Mouse (Mus musculus) G1E (cell line): ENCODE results near the gene Dnah2. TPM values are rescaled to one million over a fixed set of nuclear protein-coding genes. Genes with fewer than 3 reads are reported as not detected.
A peak's percentile ranks its signal among the peaks of the same experiment; 100 is the strongest.

Source experiments
- ATAC-seq: 2 replicates; pipeline ENCODE4 v1.8.0; 2016; ENCODE audit warnings: mild to moderate bottlenecking; ENCODE audit not compliant: insufficient number of reproducible peaks, poor library complexity, low FRiP score, severe bottlenecking; ENCODE audit errors: extremely low read depth
- DNase-seq: peaks from one replicate; pipeline ENCODE4 v3.0.0; 2012; ENCODE audit warnings: low spot score
- H3K27me3 ChIP-seq: 2 replicates; pipeline ENCODE4 v1.6.1; 2012; ENCODE audit warnings: mild to moderate bottlenecking, low read length, inconsistent platforms; ENCODE audit not compliant: insufficient read depth
- H3K36me3 ChIP-seq: replicated peaks from 2 replicates; pipeline ENCODE3; 2012; ENCODE audit warnings: mild to moderate bottlenecking, inconsistent platforms
- H3K4me1 ChIP-seq: 2 replicates; pipeline ENCODE4 v1.6.1; 2012; ENCODE audit warnings: low read depth, low read length, inconsistent platforms, mixed read lengths; ENCODE audit not compliant: insufficient read depth
- H3K4me3 ChIP-seq: 2 replicates; pipeline ENCODE4 v1.5.1; 2012; ENCODE audit warnings: low read depth, mild to moderate bottlenecking, inconsistent platforms, low read length, moderate library complexity, mixed read lengths
- H3K9me3 ChIP-seq: replicated peaks from 2 replicates; pipeline ENCODE4 v1.6.1; 2012; ENCODE audit warnings: inconsistent platforms
- CTCF ChIP-seq: IDR thresholded peaks from 2 replicates; pipeline ENCODE4 v1.5.1; 2012; ENCODE audit warnings: low read depth, low read length, inconsistent platforms, mixed read lengths
- GATA1 ChIP-seq: IDR thresholded peaks from 2 replicates; pipeline ENCODE4 v1.6.1; 2012; ENCODE audit warnings: borderline replicate concordance, low read length, inconsistent platforms, mixed read lengths
- GATA2 ChIP-seq: IDR thresholded peaks from 2 replicates; pipeline ENCODE4 v1.6.1; 2012; ENCODE audit warnings: low read depth, low read length, inconsistent platforms, borderline replicate concordance
- POLR2AphosphoS5 ChIP-seq: IDR thresholded peaks from 2 replicates; pipeline ENCODE4 v1.6.1; 2012; ENCODE audit warnings: low read depth, low read length, inconsistent platforms; ENCODE audit not compliant: insufficient replicate concordance
- TAL1 ChIP-seq: conservative IDR thresholded peaks from 2 replicates; pipeline ENCODE4 v1.6.1; 2012; ENCODE audit warnings: low read depth, low read length, inconsistent platforms, mixed read lengths
- polyA plus RNA-seq: library from polyadenylated mRNA; stranded (reverse); fragments of >175 nt; gene quantifications from 2 replicates; pipeline ENCODE4 v1.2.3, GENCODE M21; 2012
- total RNA-seq, 2 experiments: library from RNA; stranded (forward) in 1 of 2; stranded (reverse) in 1 of 2; fragments of 200-1000 nt in 1 of 2; fragments of >200 nt in 1 of 2; fragmentation: Nextera tagmentation in 1 of 2; gene quantifications; 2 replicates each; pipeline ENCODE4 v1.2.3; 2014 to 2017

Gene Dnah2
- total and polyA plus RNA-seq, 3 experiments, result 0.13 to 2.6 (median 1.1) TPM

- Histone ChIP-seq H3K36me3 (no peaks in the 10 kb centered on the region), H3K27me3 (no peaks in the 10 kb centered on the region), H3K9me3 (no peaks in the 10 kb centered on the region), H3K4me3 (no peak overlapping the region; the same call in 1 of the 2 replicates), H3K4me1 (peaks cover 86% of the 10 kb centered on the region)
- TF ChIP-seq GATA2 (no peak), POLR2AphosphoS5 (no peak), GATA1 (no peak), TAL1 (no peak), CTCF (no peak)
- DNase-seq, result no peak
- ATAC-seq, result no peak
Observed at GRCm38 (mm10) chr11:69421131-69421977, 127.6 kb downstream of the Dnah2 start.

- H3K4me1 ChIP-seq, result peaks cover 79% of the 10 kb centered on the region
- H3K9me3 ChIP-seq, result no peaks in the 10 kb centered on the region
- no peak for ATAC-seq
- TF ChIP-seq TAL1, result no peak
- no peak for TF ChIP-seq GATA1
- H3K4me3 ChIP-seq, result peak overlapping the region; percentile 78; the same call in 1 of the 2 replicates
- no peaks in the 10 kb centered on the region for H3K27me3 ChIP-seq
- DNase-seq, result no peak
- no peaks in the 10 kb centered on the region for H3K36me3 ChIP-seq
Observed at GRCm38 (mm10) chr11:69420554-69421000, 128.3 kb downstream of the Dnah2 start.

- Histone ChIP-seq H3K27me3 (no peaks in the 10 kb centered on the region), H3K4me1 (peaks cover 80% of the 10 kb centered on the region), H3K4me3 (peak overlapping the region; percentile 78), H3K9me3 (no peaks in the 10 kb centered on the region), H3K36me3 (peaks cover 2% of the 10 kb centered on the region)
- ATAC-seq (0 out of 2 replicates have a peak, but pooled peaks have one; percentile 9), DNase-seq (peak; percentile 90)
- TF ChIP-seq CTCF, result no peak
- no peak for TF ChIP-seq POLR2AphosphoS5
- no peak; the same call in 1 of the 2 replicates for TF ChIP-seq TAL1
- no peak for TF ChIP-seq GATA1
- TF ChIP-seq GATA2, result no peak
Observed at GRCm38 (mm10) chr11:69419813-69420553, 128.9 kb downstream of the Dnah2 start.

GRCm38 (mm10) chr11:69419443-69419812 lies 129.5 kb downstream of the Dnah2 start:
- no peak for DNase-seq
- H3K36me3 ChIP-seq, result peaks cover 3% of the 10 kb centered on the region
- H3K4me1 ChIP-seq, result peaks cover 81% of the 10 kb centered on the region
- TF ChIP-seq CTCF, result no peak
- no peak for TF ChIP-seq POLR2AphosphoS5
- TF ChIP-seq GATA1, result no peak
- TF ChIP-seq GATA2, result no peak
- TF ChIP-seq TAL1, result no peak
- H3K9me3 ChIP-seq, result no peaks in the 10 kb centered on the region
- ATAC-seq, result no peak
- H3K27me3 ChIP-seq, result no peaks in the 10 kb centered on the region
- peak overlapping the region; percentile 78 for H3K4me3 ChIP-seq

- H3K9me3 ChIP-seq, result no peaks in the 10 kb centered on the region
- no peak for TF ChIP-seq CTCF
- TF ChIP-seq GATA1, result no peak
- TF ChIP-seq TAL1, result no peak
- TF ChIP-seq GATA2, result no peak
- no peak for TF ChIP-seq POLR2AphosphoS5
- ATAC-seq, result peak; percentile 73
- H3K36me3 ChIP-seq, result peaks cover 9% of the 10 kb centered on the region
- peak overlapping the region; percentile 78 for H3K4me3 ChIP-seq
- H3K27me3 ChIP-seq, result no peaks in the 10 kb centered on the region
- H3K4me1 ChIP-seq, result peaks cover 81% of the 10 kb centered on the region
- DNase-seq, result peak; percentile 95
Observed at GRCm38 (mm10) chr11:69418481-69419442, 130.1 kb downstream of the Dnah2 start.
